Mouse (Mus musculus): ENCODE measurements around the gene Iqschfp.

Iqschfp gene

GRCm38 (mm10) chr3:68202162-68202902 is 310.3 kb downstream of the Iqschfp start:
- peak; percentile 21 for DNase-seq (ENCODE audit: inconsistent ontology term)

- DNase-seq (ENCODE audit: inconsistent ontology term): peak; percentile 64
These were observed 312.0 kb downstream of the Iqschfp start for GRCm38 (mm10) chr3:68203934-68204467.

- no peak for DNase-seq (ENCODE audit: inconsistent ontology term)
These were observed 318.4 kb downstream of the Iqschfp start for GRCm38 (mm10) chr3:68210422-68210821.

GRCm38 (mm10) chr3:68221452-68221851 is 329.4 kb downstream of the Iqschfp start:
- no peak for DNase-seq (ENCODE audit: inconsistent ontology term)

- DNase-seq (ENCODE audit: inconsistent ontology term): no peak
These were observed 347.9 kb downstream of the Iqschfp start for GRCm38 (mm10) chr3:68239887-68240286.

- peak; percentile 65 for DNase-seq (ENCODE audit: inconsistent ontology term)
These were observed 351.2 kb downstream of the Iqschfp start for GRCm38 (mm10) chr3:68243239-68243638.

GRCm38 (mm10) chr3:68246154-68246553 is 354.1 kb downstream of the Iqschfp start:
- DNase-seq (ENCODE audit: inconsistent ontology term): no peak

GRCm38 (mm10) chr3:68250589-68250988 is 358.6 kb downstream of the Iqschfp start:
- DNase-seq (ENCODE audit: inconsistent ontology term): no peak

- peak; percentile 93 for DNase-seq (ENCODE audit: inconsistent ontology term)
These were observed 360.3 kb downstream of the Iqschfp start for GRCm38 (mm10) chr3:68252335-68252734.

- no peak for DNase-seq (ENCODE audit: inconsistent ontology term)
These were observed 370.3 kb downstream of the Iqschfp start for GRCm38 (mm10) chr3:68262304-68262703.

- DNase-seq (ENCODE audit: inconsistent ontology term): no peak
These were observed 375.9 kb downstream of the Iqschfp start for GRCm38 (mm10) chr3:68267905-68268304.

GRCm38 (mm10) chr3:68269251-68269650 is 377.2 kb downstream of the Iqschfp start:
- no peak for DNase-seq (ENCODE audit: inconsistent ontology term)

- no peak for DNase-seq (ENCODE audit: inconsistent ontology term)
These were observed 378.2 kb downstream of the Iqschfp start for GRCm38 (mm10) chr3:68270246-68270645.

- DNase-seq (ENCODE audit: inconsistent ontology term): no peak
These were observed 379.4 kb downstream of the Iqschfp start for GRCm38 (mm10) chr3:68271457-68271856.

- no peak for DNase-seq (ENCODE audit: inconsistent ontology term)
These were observed 379.8 kb downstream of the Iqschfp start for GRCm38 (mm10) chr3:68271881-68272280.

GRCm38 (mm10) chr3:68282844-68283594 is 391.0 kb downstream of the Iqschfp start:
- no peak for DNase-seq (ENCODE audit: inconsistent ontology term)

- DNase-seq (ENCODE audit: inconsistent ontology term): no peak
These were observed 391.6 kb downstream of the Iqschfp start for GRCm38 (mm10) chr3:68283595-68283991.

- no peak for DNase-seq (ENCODE audit: inconsistent ontology term)
These were observed 392.5 kb downstream of the Iqschfp start for GRCm38 (mm10) chr3:68284500-68284899.

GRCm38 (mm10) chr3:68296752-68297151 is 404.7 kb downstream of the Iqschfp start:
- no peak for DNase-seq (ENCODE audit: inconsistent ontology term)

- no peak for DNase-seq (ENCODE audit: inconsistent ontology term)
These were observed 413.6 kb downstream of the Iqschfp start for GRCm38 (mm10) chr3:68305647-68306046.

- DNase-seq (ENCODE audit: inconsistent ontology term): no peak
These were observed 414.7 kb downstream of the Iqschfp start for GRCm38 (mm10) chr3:68306726-68307125.

GRCm38 (mm10) chr3:68325575-68325974 is 433.5 kb downstream of the Iqschfp start:
- no peak for DNase-seq (ENCODE audit: inconsistent ontology term)

GRCm38 (mm10) chr3:68332515-68332914 is 440.5 kb downstream of the Iqschfp start:
- no peak for DNase-seq (ENCODE audit: inconsistent ontology term)

Data from Muller cell, postnatal 12 days (primary cell).